Mouse (Mus musculus): Measurements from ENCODE around the gene Traf5.

The Traf5 gene

GRCm38 (mm10) chr1:192091806-192092772 lies at the start of gene Traf5:
TSS of gene Traf5 (minus strand) at chr1:192092559.
- peak; percentile 92 to 96 for DNase-seq

- DNase-seq: no peak
Observed at GRCm38 (mm10) chr1:192140313-192140712, 48.0 kb upstream of the Traf5 start.

GRCm38 (mm10) chr1:192137926-192138910 lies 45.9 kb upstream of the Traf5 start, which contains the start of gene Rcor3:
TSS of gene Rcor3 (minus strand) at chr1:192138062.
- DNase-seq: peak; percentile 88 to 92

GRCm38 (mm10) chr1:192137291-192137925 lies 45.0 kb upstream of the Traf5 start:
- no peak for DNase-seq

GRCm38 (mm10) chr1:192136561-192137290 lies 44.4 kb upstream of the Traf5 start:
- peak; percentile 88 to 91 for DNase-seq

- DNase-seq: no peak
Observed at GRCm38 (mm10) chr1:192130202-192130601, 37.8 kb upstream of the Traf5 start.

GRCm38 (mm10) chr1:192128343-192128742 lies 36.0 kb upstream of the Traf5 start:
- no peak for DNase-seq

GRCm38 (mm10) chr1:192125761-192126160 lies 33.4 kb upstream of the Traf5 start:
- no peak for DNase-seq

- DNase-seq: no peak
Observed at GRCm38 (mm10) chr1:192116262-192116661, 23.9 kb upstream of the Traf5 start.

GRCm38 (mm10) chr1:192115378-192115777 lies 23.0 kb upstream of the Traf5 start:
- no peak for DNase-seq

- peak; percentile 34 to 60 for DNase-seq
Observed at GRCm38 (mm10) chr1:192109169-192109568, 16.8 kb upstream of the Traf5 start.

- peak; percentile 42 to 54 for DNase-seq
Observed at GRCm38 (mm10) chr1:192107352-192107751, 15.0 kb upstream of the Traf5 start.

- no peak for DNase-seq
Observed at GRCm38 (mm10) chr1:192105902-192106389, 13.6 kb upstream of the Traf5 start.

GRCm38 (mm10) chr1:192104021-192104420 lies 11.7 kb upstream of the Traf5 start:
- no peak for DNase-seq

GRCm38 (mm10) chr1:192103176-192103575 lies 10.8 kb upstream of the Traf5 start:
- no peak for DNase-seq

GRCm38 (mm10) chr1:192101359-192101758 lies 9.0 kb upstream of the Traf5 start:
- no peak for DNase-seq

GRCm38 (mm10) chr1:192100742-192101141 lies 8.4 kb upstream of the Traf5 start:
- DNase-seq: no peak

GRCm38 (mm10) chr1:192095626-192096025 lies 3.3 kb upstream of the Traf5 start:
- DNase-seq: no peak

- DNase-seq: peak; percentile 82 to 83
Observed at GRCm38 (mm10) chr1:192094451-192095170, 2.3 kb upstream of the Traf5 start.

- DNase-seq: peak; percentile 92
Observed at GRCm38 (mm10) chr1:192092879-192093660, 711 bp upstream of the Traf5 start.
